Mouse (Mus musculus) right cerebral cortex, adult 2 months (tissue): ENCODE data around the gene Tex46.

Experiments
- DNase-seq, 2 experiments: peaks; one replicate each; pipeline ENCODE4 v3.0.0; 2021 to 2022; ENCODE audit warnings: low spot score in 2 of 2

The Tex46 gene

DNA sequence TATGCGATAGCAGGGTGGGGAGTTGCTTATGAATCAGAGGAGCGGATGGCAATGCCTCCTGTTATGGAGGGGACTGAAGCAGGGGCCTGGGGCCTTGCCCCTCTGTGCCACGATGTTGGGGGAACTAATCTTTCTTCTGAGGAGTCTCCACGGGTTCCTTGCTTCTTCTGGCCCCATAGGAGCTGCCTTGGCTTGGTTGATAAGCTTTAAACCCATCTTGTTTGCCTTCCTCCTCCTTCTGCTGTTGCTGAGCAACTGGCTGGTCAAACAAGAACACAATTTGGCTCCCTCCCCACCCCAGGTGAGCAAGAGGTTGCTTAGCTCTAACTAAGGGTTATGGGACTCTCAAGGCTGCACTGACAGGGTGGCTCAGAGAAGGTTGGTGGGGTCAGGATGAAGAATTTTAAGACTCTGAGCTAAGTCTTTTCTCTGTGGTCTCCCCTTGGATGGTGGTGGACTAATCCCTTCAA lies at the start of gene Tex46:
Gene Tex46 (plus strand): TSS at position 51 of the 470 bp plus-strand sequence.
- DNase-seq: no peak

DNA sequence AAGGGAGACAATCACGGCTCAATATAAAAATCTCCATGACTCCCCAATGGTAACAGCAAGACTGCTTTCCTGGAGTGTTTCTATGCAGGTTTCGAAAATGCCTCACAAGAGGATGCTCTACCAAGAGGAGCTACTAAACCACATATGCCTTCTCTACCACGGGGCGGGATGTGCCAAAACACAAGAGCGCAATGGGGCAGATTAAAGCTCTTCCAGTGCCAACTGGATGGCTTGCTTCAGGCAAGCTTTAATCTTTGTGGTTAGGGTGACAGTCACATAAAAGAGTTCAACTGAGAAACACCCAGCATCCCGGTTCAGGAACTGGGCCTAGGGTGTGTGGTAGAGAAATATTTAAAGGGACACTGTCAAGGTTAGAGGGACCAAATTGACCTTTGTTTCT lies 47.5 kb upstream of the Tex46 start:
- DNase-seq: no peak

- DNase-seq: no peak
Measured at GRCm38 (mm10) chr4:136568629-136569028, 41.6 kb upstream of the Tex46 start.

DNA sequence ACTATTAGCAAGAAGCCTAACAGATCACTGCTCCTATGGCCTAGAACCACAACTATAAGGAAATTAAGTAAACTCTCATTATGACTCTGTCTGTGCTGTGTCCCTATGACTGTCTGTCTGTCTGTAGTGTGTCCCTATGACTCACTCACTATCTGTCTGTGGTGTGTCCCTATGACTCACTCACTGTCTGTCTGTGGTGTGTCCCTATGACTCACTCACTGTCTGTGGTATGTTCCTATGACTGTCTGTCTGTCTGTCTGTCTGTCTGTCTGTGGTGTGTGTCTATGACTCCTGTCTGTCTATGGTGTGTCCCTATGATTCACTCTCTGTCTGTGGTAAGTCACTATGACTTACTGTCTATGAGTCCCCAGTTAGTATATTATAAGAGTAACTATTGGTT lies 40.2 kb upstream of the Tex46 start:
- no peak for DNase-seq

- no peak for DNase-seq
Measured at GRCm38 (mm10) chr4:136581885-136582284, 28.4 kb upstream of the Tex46 start.

DNA sequence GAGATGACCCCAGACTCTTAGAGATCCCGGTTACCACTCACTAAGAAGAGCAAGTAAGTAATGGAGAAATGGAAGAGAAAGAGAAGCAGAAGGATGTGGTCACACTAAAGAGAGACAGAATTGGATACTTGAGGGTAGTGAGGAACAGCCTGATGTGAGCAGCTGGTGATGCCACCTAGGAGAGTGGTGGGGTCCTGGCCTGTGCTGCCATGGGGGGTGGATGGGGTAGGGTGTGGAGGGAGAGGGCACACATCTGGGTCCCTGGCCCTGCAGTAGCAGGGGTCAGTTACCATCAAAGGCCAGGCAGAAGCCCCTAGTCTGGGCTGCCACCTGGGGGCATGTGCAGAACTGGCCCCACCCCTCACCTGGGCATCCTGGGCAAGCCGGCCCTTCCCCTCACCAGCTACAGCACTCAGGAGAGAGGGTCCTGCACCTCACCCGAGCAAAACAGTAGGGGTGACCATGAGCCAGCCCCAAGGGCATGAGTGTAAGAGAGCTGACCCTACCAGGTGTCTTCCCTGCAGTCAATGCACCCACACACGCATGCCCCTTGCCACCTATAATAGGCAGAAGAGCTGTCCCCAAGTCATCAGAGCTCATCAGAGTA lies 22.9 kb upstream of the Tex46 start:
- DNase-seq: no peak

DNA sequence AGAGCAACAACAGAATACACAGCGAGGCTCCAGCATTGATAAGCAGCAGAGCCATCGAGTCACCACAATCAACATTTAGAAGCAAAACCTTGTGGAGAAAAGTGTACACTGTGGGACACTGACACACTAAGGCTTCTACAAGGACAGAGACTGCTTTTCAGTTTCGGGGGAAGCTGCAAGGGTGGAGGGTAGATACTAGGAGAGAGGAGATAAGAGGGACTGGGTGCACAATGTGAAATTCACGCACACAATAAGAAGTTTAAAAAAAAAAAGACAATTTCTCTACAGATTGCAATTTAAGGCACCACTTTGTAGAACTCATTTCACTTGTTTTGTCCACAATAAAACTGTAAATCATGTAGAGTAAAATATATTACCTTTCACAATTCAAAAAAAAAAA lies 22.2 kb upstream of the Tex46 start:
- DNase-seq: no peak

- no peak for DNase-seq
Measured at GRCm38 (mm10) chr4:136592111-136592510, 18.1 kb upstream of the Tex46 start.

- DNase-seq: no peak
Measured at GRCm38 (mm10) chr4:136594006-136594405, 16.2 kb upstream of the Tex46 start.

DNA sequence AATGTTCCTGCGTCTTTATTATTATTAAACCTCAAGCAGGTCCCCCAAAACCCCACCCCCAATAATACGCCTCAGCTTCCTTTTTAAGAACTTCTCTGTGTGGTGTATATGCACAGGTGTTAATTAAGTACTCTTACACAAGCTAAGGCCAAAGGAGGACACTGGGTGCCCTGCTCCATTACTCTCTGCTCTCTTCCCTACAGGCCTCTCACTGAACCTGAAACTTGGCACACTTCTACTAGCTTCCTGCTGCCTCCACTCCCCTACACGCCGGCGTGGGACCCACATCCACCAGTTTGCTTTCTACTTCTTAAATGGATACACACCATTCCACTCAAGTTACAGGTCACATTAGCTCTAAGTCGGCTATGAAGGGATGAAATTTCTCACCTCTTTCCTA lies 15.0 kb upstream of the Tex46 start:
- DNase-seq: no peak

DNA sequence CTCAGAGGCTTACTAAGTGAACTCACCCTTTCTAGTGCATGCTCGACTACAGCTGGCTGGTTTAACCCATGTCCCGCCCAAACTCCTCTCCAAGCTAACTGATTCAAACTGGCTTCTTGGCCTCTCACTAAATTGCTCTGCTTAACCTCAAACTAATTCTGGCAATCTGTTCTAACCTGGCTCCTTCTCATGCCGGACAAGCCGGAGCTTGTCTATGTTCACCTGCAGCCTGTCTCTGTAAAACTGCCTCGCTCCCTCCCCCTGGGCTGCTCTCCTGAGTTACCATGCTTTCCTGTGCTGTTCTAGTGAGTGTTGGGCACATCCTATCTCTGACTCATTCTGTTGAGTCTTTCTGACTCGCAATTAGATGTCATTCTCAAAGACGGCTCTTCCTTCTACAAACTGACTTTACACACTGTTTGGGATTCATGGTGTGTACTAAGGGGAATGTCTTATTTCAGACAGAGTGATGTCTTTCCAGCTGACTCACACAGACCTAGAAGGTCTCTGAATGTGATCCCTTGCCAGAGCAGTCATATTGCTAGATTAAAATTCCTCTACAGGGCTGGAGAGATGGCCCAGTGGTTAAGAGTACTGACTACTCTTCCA lies 11.9 kb upstream of the Tex46 start:
- no peak for DNase-seq

GRCm38 (mm10) chr4:136599869-136600268 lies 10.4 kb upstream of the Tex46 start:
- no peak for DNase-seq

- DNase-seq: no peak
Measured at GRCm38 (mm10) chr4:136600536-136600935, 9.7 kb upstream of the Tex46 start.

- DNase-seq: peak; percentile 49 to 73
Measured at GRCm38 (mm10) chr4:136601476-136601875, 8.8 kb upstream of the Tex46 start.

- peak; percentile 25 to 33 for DNase-seq
Measured at GRCm38 (mm10) chr4:136602018-136602554, 8.2 kb upstream of the Tex46 start.

- peak; percentile 95 to 96 for DNase-seq
Measured at GRCm38 (mm10) chr4:136602568-136602967, 7.7 kb upstream of the Tex46 start, which contains the start of gene Kdm1a. Gene Kdm1a, minus strand, starts transcription at chr4:136602723.

DNA sequence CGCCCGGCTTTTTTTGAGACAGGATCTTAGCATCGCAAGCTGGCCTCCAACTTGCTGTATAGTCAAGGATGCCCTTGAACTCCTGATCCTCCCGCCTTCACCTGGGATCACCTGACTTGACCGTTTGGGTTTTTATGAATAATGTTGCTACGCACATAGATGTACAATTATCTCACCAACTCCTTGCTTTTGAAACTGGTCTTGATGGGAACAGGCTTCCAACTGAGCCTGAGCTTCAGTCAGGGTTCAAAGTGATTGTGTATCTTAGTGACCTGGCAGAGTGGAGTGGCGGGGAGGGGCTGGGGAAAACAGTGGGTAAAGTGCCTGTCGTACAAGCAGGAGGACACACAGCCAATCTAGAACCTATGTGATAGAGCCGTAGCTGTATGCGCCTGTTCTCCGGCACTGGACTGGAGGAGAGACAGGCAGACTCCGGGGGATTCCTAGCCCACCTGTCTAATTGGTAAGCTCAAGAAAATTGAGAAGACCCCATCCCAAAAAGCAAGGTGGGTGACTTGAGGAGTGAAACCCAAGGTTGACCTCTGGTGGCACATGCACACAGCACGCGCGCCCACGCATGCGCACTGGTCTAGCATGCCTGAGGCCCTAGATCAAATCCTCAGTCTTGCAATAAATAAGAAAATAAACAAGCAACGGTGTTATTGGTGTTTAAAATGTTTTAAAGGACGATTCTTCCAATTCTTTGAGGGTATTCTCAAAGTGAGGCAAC lies 4.3 kb upstream of the Tex46 start:
- no peak for DNase-seq

DNA sequence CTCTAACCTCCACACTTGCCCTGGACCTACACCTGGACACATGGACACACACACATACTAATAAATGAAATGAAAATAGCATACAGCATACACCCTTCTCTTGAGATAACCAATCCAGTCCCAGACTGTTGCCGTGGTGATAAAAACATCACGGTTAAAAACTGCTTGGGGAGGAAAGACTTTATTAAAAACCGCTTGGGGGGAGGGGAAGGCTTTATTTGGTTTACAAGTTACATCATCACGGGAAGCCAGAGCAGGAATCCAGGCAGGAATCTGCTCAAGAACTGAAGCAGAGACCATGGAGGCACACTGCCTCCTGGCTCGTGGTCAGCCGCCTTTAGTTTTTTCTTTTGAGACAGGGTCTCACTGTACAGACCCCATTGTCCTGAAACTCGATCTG lies 3.4 kb downstream of the Tex46 start:
- no peak for DNase-seq

DNA sequence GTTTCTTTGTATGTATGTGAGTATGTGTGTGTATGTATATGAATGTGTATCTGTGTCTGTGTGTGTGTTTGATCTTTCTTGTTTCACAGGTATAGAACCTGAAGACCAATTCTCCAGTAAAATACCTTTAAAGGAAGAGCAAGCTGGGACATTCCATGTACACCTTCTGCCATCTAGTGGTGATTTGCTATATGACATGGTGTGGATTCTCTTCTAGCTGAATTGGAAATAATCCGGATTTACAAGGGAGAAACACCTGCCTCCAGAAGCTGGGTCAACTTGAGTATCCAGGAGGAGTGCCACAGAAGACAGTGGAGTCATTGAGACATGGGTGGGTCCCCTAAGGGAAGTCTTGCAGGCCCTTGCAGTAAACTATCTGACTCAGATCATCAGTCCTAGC lies 11.1 kb downstream of the Tex46 start:
- DNase-seq: peak; percentile 50 to 65

- DNase-seq: no peak
Measured at GRCm38 (mm10) chr4:136621956-136622355, 11.7 kb downstream of the Tex46 start.

- no peak for DNase-seq
Measured at GRCm38 (mm10) chr4:136622388-136622787, 12.2 kb downstream of the Tex46 start, which contains the start of gene Lactbl1. Gene Lactbl1, plus strand, starts transcription at chr4:136622621.

DNA sequence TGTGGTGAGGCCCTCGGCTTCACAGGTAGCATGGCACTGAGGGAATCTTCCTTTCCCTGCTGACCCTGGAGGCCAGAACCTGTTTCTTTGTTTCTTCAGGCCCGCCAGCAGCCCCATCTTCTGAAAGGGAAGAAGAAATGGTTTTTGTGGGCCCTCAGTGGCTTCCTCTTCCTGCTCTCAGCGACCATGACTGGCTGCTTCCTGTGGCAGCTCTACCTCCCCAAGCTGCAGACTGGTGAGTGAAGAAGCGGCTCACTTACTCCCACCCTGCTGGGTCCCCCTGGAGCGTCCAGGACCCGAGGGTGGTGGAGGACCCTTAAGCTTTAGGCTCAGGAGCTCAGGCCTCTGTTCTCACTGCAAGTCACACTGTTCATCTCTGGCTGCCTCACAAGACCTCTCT lies 16.4 kb downstream of the Tex46 start:
- DNase-seq: no peak
